Comparison of ENCODE assay signal across 8 mouse cellular contexts in genomic region chr2:31006434-31006833, GRCm38 (mm10). TPM values are rescaled to one million over a fixed set of nuclear protein-coding genes. Genes with fewer than 3 reads are reported as not detected.
DNase-seq lines count a peak whose midpoint lies in the region; ATAC-seq lines count a peak whose summit lies in the region.
"Had no signal": no experiment of that assay in that cellular context is flagged by ENCODE, and none has a peak within 500 bp of the region (broad histone marks: within the 10 kb centered on the region; RNA-seq: fewer than 3 reads in every experiment).

No protein-coding gene starts in this region.

- no peaks in the 10 kb centered on the region for H3K27me3 ChIP-seq in liver, embryonic 15.5 days

- peak overlapping the region; percentile 79 for H3K27ac ChIP-seq in liver, embryonic 15.5 days (replicated peaks)

- no peaks in the 10 kb centered on the region; the same call in 1 of the 2 replicates for H3K36me3 ChIP-seq in liver, embryonic 15.5 days (replicated peaks)

- H3K9me3 ChIP-seq in liver, embryonic 15.5 days (replicated peaks) = no peaks in the 10 kb centered on the region

- peak; percentile 88 for ATAC-seq in liver, embryonic 15.5 days (ENCODE audit: insufficient read depth)

- peak overlapping the region; percentile 19 for H3K4me3 ChIP-seq in liver, embryonic 15.5 days (replicated peaks)

- 16% methylated on average over 5 of the region's 5 CpGs for WGBS in liver, embryonic 15.5 days (ENCODE audit: insufficient replicate concordance)

- peaks cover 36% of the 10 kb centered on the region for H3K4me1 ChIP-seq in liver, embryonic 15.5 days (replicated peaks)

- peak overlapping the region; percentile 22; the same call in 1 of the 2 replicates for H3K9ac ChIP-seq in liver, embryonic 15.5 days

- DNase-seq in CD4-positive helper T cell, adult 2 months (ENCODE audit: low read depth, low spot score) = peak; percentile 21
- peak; percentile 95 for DNase-seq in MEL-GATA-1-ER (ENCODE audit: extremely low read depth, low read depth)
- peak; percentile 66 to 70 for DNase-seq in heart, adult 9 months (ENCODE audit: low spot score in 2 of 2)
- no peak for DNase-seq in kidney, postnatal 36 days
- no peak for DNase-seq in urinary bladder, postnatal 14 days (ENCODE audit: low spot score)
- DNase-seq in kidney, postnatal 10 days = no peak

- H3K4me2 ChIP-seq in liver, embryonic 15.5 days = peak overlapping the region; percentile 59
- H3K4me2 ChIP-seq: midbrain, embryonic 11.5 days had no signal

RNA-seq across cellular contexts. Expression of gene Usp20, which starts 24.4 kb away (rescaled TPM):
- polyA plus RNA-seq in liver, embryonic 15.5 days (2015; fragmentation: Nextera tagmentation; extraction: Ambion mirVana) = 4.3 and 4.8 TPM in 2 replicates

RNA-seq across cellular contexts. Expression of gene BC005624, which starts 24.4 kb away (rescaled TPM):
- polyA plus RNA-seq in liver, embryonic 15.5 days (2015; fragmentation: Nextera tagmentation; extraction: Ambion mirVana) = 23.1 and 24.6 TPM in 2 replicates

RNA-seq across cellular contexts. Expression of gene Tor1a, which starts 38.7 kb away (rescaled TPM):
- 38.9 and 39.3 TPM in 2 replicates for polyA plus RNA-seq in liver, embryonic 15.5 days (2015; fragmentation: Nextera tagmentation; extraction: Ambion mirVana)

RNA-seq across cellular contexts. Expression of gene Tor1b, which starts 53.7 kb away (rescaled TPM):
- polyA plus RNA-seq in liver, embryonic 15.5 days (2015; fragmentation: Nextera tagmentation; extraction: Ambion mirVana) = 14.6 and 16.1 TPM in 2 replicates

Comparison
In these comparisons a context has a peak if more than half of its experiments do, and no peak if none do; other contexts are left out.
1. DNase-seq: peak in CD4-positive helper T cell, adult 2 months (single experiment), MEL-GATA-1-ER (single experiment) and heart, adult 9 months (2 of 2); none in kidney, postnatal 36 days (0 of 2), urinary bladder, postnatal 14 days (single experiment) and kidney, postnatal 10 days (single experiment).